Comparison of ENCODE assay signal across 9 mouse cellular contexts in the genomic region with DNA sequence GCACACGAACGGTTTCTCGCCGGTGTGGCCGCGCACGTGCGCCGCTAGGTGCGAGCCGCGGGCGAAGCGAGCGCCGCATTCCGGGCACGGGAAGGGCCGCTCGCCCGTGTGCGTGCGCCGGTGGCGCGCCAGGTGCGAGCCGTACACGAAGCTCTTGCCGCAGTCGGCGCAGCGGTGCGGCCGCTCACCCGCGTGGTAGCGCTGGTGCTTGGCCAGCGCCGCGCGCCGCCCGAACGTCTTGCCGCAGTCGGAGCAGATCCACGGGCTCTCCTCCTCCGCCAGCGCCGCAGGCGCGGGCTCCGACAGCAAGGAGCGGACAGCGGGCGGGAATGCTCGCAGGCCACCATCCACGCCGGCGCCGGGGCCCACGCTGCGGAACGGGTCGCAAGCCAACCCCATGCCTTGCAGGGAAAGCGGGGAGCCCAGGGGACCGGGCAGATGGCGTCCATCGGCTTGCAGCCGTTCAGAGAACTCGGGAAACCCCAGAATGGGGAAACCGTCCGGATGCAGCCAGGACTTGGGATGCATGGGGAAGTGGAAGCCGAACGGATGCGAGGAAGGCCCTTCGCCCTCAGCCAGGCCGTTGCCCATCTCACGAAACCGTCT. TPM values are rescaled to one million over a fixed set of nuclear protein-coding genes. Genes with fewer than 3 reads are reported as not detected.
A peak's percentile ranks its signal among the peaks of the same experiment; 100 is the strongest.
DNase-seq lines count a peak whose midpoint lies in the region; ATAC-seq and TF ChIP-seq lines count a peak whose summit lies in the region.
"Had no signal": no experiment of that assay in that cellular context is flagged by ENCODE, and none has a peak within 500 bp of the region (broad histone marks: within the 10 kb centered on the region; RNA-seq: fewer than 3 reads in every experiment).

No protein-coding gene starts in this region.

- no peak for ATAC-seq in heart, postnatal 0 days (ENCODE audit: insufficient read depth, low read depth)
- ATAC-seq in forebrain, embryonic 11.5 days (replicated peaks; ENCODE audit: low FRiP score) = no peak; the same call in 1 of the 2 replicates
- no peak for ATAC-seq in limb, embryonic 15.5 days (ENCODE audit: insufficient number of reproducible peaks, low FRiP score, low TSS enrichment, low read depth)
- ATAC-seq in monocyte, adult 5-6 weeks (replicated peaks; ENCODE audit: insufficient number of reproducible peaks, low FRiP score, low TSS enrichment, poor library complexity, severe bottlenecking) = no peak

- 0 out of 2 replicates have a peak, but pooled peaks cover 8% of the 10 kb centered on the region for H3K4me1 ChIP-seq in heart, postnatal 0 days (ENCODE audit: control insufficient read depth, insufficient read depth)
- no peaks in the 10 kb centered on the region; the same call in 1 of the 2 replicates for H3K4me1 ChIP-seq in bone marrow macrophage, adult 2 months (ENCODE audit: control insufficient read depth, insufficient read depth, low read length)
- peaks cover 13% of the 10 kb centered on the region for H3K4me1 ChIP-seq in forebrain, embryonic 11.5 days (replicated peaks; ENCODE audit: control insufficient read depth, insufficient read depth, low read length)
- peaks cover 21% of the 10 kb centered on the region for H3K4me1 ChIP-seq in limb, embryonic 15.5 days
- H3K4me1 ChIP-seq in small intestine, adult 2 months (ENCODE audit: control insufficient read depth, insufficient read depth, insufficient read length, low read length) = peaks cover 3% of the 10 kb centered on the region; the same call in 1 of the 2 replicates

- intact Hi-C loops in heart, postnatal 36 days (cut with DNase I) = no loop called here

- TF ChIP-seq POLR2A in bone marrow macrophage, adult 2 months (IDR thresholded peaks at IDR 0.05; ENCODE audit: borderline replicate concordance, low read depth, low read length) = no peak
- TF ChIP-seq POLR2A in small intestine, adult 2 months (IDR thresholded peaks at IDR 0.05; ENCODE audit: low read depth, low read length) = no peak

- H3K9me3 ChIP-seq in heart, postnatal 0 days (replicated peaks; ENCODE audit: control insufficient read depth, low read length) = no peaks in the 10 kb centered on the region
- H3K9me3 ChIP-seq in forebrain, embryonic 11.5 days (ENCODE audit: control insufficient read depth, low read length) = no peaks in the 10 kb centered on the region
- no peaks in the 10 kb centered on the region for H3K9me3 ChIP-seq in limb, embryonic 15.5 days

- H3K36me3 ChIP-seq in heart, postnatal 0 days (replicated peaks; ENCODE audit: control insufficient read depth, insufficient read depth, low read length) = peaks cover 25% of the 10 kb centered on the region
- peaks cover 4% of the 10 kb centered on the region; the same call in 1 of the 2 replicates for H3K36me3 ChIP-seq in forebrain, embryonic 11.5 days (ENCODE audit: control insufficient read depth, insufficient read depth, low read length)
- peaks cover 46% of the 10 kb centered on the region for H3K36me3 ChIP-seq in limb, embryonic 15.5 days
- 0 out of 2 replicates have a peak, but pooled peaks cover 3% of the 10 kb centered on the region for H3K36me3 ChIP-seq in small intestine, adult 2 months (ENCODE audit: control insufficient read depth, insufficient read depth, low read length)

- H3K9ac ChIP-seq in heart, postnatal 0 days (replicated peaks; ENCODE audit: low read depth, low read length) = no peak overlapping the region
- H3K9ac ChIP-seq in forebrain, embryonic 11.5 days (ENCODE audit: low read length) = no peak overlapping the region
- H3K9ac ChIP-seq in limb, embryonic 15.5 days = no peak overlapping the region

- peak overlapping the region; percentile 51 for H3K4me3 ChIP-seq in heart, postnatal 0 days (ENCODE audit: low read depth, low read length)
- H3K4me3 ChIP-seq in bone marrow macrophage, adult 2 months (ENCODE audit: insufficient read depth, low read length) = peak overlapping the region; percentile 53
- peak overlapping the region; percentile 33 for H3K4me3 ChIP-seq in forebrain, embryonic 11.5 days (ENCODE audit: low read depth, low read length)
- H3K4me3 ChIP-seq in limb, embryonic 15.5 days = peak overlapping the region; percentile 42
- H3K4me3 ChIP-seq in small intestine, adult 2 months (ENCODE audit: low read depth, low read length) = peak overlapping the region; percentile 19

- no peak for DNase-seq in heart, postnatal 0 days (ENCODE audit: low spot score)
- DNase-seq in heart, postnatal 36 days = no peak
- DNase-seq in forebrain, embryonic 11.5 days (ENCODE audit: low spot score) = peak; percentile 69
- DNase-seq in kidney, adult 18-20 months = no peak

- 10% methylated on average over 78 of the region's 81 CpGs for WGBS in heart, postnatal 0 days
- 3% methylated on average over 74 of the region's 81 CpGs for WGBS in forebrain, embryonic 11.5 days
- WGBS in limb, embryonic 15.5 days = 7% methylated on average over 71 of the region's 81 CpGs
- WGBS in small intestine, adult 2 months = 45% methylated on average over 81 of the region's 81 CpGs

- H3K27me3 ChIP-seq in heart, postnatal 0 days (ENCODE audit: control insufficient read depth, insufficient read depth, low read length) = peaks cover 56% of the 10 kb centered on the region
- peaks cover 63% of the 10 kb centered on the region for H3K27me3 ChIP-seq in forebrain, embryonic 11.5 days (ENCODE audit: control insufficient read depth, insufficient read depth, low read length)
- H3K27me3 ChIP-seq in limb, embryonic 15.5 days = peaks cover 78% of the 10 kb centered on the region
- H3K27me3 ChIP-seq in small intestine, adult 2 months (ENCODE audit: control insufficient read depth, insufficient read depth, low read length) = peaks cover 16% of the 10 kb centered on the region

- no peak overlapping the region for H3K27ac ChIP-seq in heart, postnatal 0 days (ENCODE audit: low read depth)
- no peak overlapping the region for H3K27ac ChIP-seq in bone marrow macrophage, adult 2 months (ENCODE audit: insufficient read depth, low read depth, low read length)
- H3K27ac ChIP-seq in forebrain, embryonic 11.5 days (ENCODE audit: low read depth, low read length) = no peak overlapping the region
- H3K27ac ChIP-seq in limb, embryonic 15.5 days = no peak overlapping the region
- H3K27ac ChIP-seq in small intestine, adult 2 months (ENCODE audit: insufficient read depth, low read depth, low read length) = no peak overlapping the region
- H3K27ac ChIP-seq: layer of hippocampus, adult 2 months had no signal

- peak overlapping the region; percentile 79 for H3K4me2 ChIP-seq in heart, postnatal 0 days (ENCODE audit: low read depth, low read length)
- peak overlapping the region; percentile 50 for H3K4me2 ChIP-seq in forebrain, embryonic 11.5 days (ENCODE audit: low read depth, low read length, severe bottlenecking)
- peak overlapping the region; percentile 73 for H3K4me2 ChIP-seq in limb, embryonic 15.5 days

- no peak for TF ChIP-seq CTCF in heart, postnatal 0 days (IDR thresholded peaks at IDR 0.05; ENCODE audit: low read depth)
- no peak for TF ChIP-seq CTCF in bone marrow macrophage, adult 2 months (IDR thresholded peaks at IDR 0.05; ENCODE audit: low read depth, low read length)
- no peak for TF ChIP-seq CTCF in small intestine, adult 2 months (IDR thresholded peaks at IDR 0.05; ENCODE audit: extremely low read depth, insufficient read length, insufficient replicate concordance, low read depth, low read length)

- no peak for TF ChIP-seq EP300 in heart, postnatal 0 days (IDR thresholded peaks at IDR 0.05; ENCODE audit: low read depth)

RNA-seq across cellular contexts. Expression of gene Zfp316, which starts 15.8 kb away (rescaled TPM):
- total RNA-seq in heart, postnatal 0 days (2014; rRNA removed; ENCODE audit: low replicate concordance) = 7.0 and 8.2 TPM in 2 replicates
- 1.2 and 1.3 TPM in 2 replicates for polyA plus RNA-seq in heart, postnatal 0 days (2015; fragmentation: Nextera tagmentation; extraction: Ambion mirVana)
- 1 to 10 TPM; 5.1 to 6.0 TPM for total RNA-seq in heart, postnatal 36 days (2021)
- 1.7 and 2.9 TPM in 2 replicates for polyA plus RNA-seq in bone marrow macrophage, adult 2 months (2012; ENCODE audit: insufficient read depth, insufficient read length, missing spikeins)
- 3.5 and 4.2 TPM in 2 replicates for polyA plus RNA-seq in forebrain, embryonic 11.5 days (2014; fragmentation: Nextera tagmentation; extraction: Ambion mirVana)
- polyA plus RNA-seq in limb, embryonic 15.5 days (2015; fragmentation: Nextera tagmentation; extraction: Ambion mirVana) = 3.1 and 3.6 TPM in 2 replicates
- 3.5 and 5.6 TPM in 2 replicates for polyA plus RNA-seq in small intestine, adult 2 months (2012; rRNA removed)
- total RNA-seq in monocyte, adult 5-6 weeks (2017) = 1.4 to 2.9 TPM (median 1.9 TPM) in 3 replicates

RNA-seq across cellular contexts. Expression of gene Zfp12, which starts 19.0 kb away (rescaled TPM):
- 7.8 and 12.1 TPM in 2 replicates for total RNA-seq in heart, postnatal 0 days (2014; rRNA removed; ENCODE audit: low replicate concordance)
- 3.6 and 4.0 TPM in 2 replicates for polyA plus RNA-seq in heart, postnatal 0 days (2015; fragmentation: Nextera tagmentation; extraction: Ambion mirVana)
- total RNA-seq in heart, postnatal 36 days (2021) = 1 to 10 TPM; 8.5 to 8.6 TPM
- polyA plus RNA-seq in bone marrow macrophage, adult 2 months (2012; ENCODE audit: insufficient read depth, insufficient read length, missing spikeins) = 8.8 and 10.2 TPM in 2 replicates
- polyA plus RNA-seq in forebrain, embryonic 11.5 days (2014; fragmentation: Nextera tagmentation; extraction: Ambion mirVana) = 30.4 and 31.0 TPM in 2 replicates
- polyA plus RNA-seq in limb, embryonic 15.5 days (2015; fragmentation: Nextera tagmentation; extraction: Ambion mirVana) = 14.8 and 17.0 TPM in 2 replicates
- polyA plus RNA-seq in small intestine, adult 2 months (2012; rRNA removed) = 2.4 and 2.6 TPM in 2 replicates
- total RNA-seq in monocyte, adult 5-6 weeks (2017) = 17.0 to 19.7 TPM (median 17.2 TPM) in 3 replicates

RNA-seq across cellular contexts. Expression of gene Spdye4a, which starts 27.3 kb away (rescaled TPM):
- not detected in 2 replicates for total RNA-seq in heart, postnatal 0 days (2014; rRNA removed; ENCODE audit: low replicate concordance)
- not detected in 2 replicates for polyA plus RNA-seq in heart, postnatal 0 days (2015; fragmentation: Nextera tagmentation; extraction: Ambion mirVana)
- not detected for total RNA-seq in heart, postnatal 36 days (2021)
- polyA plus RNA-seq in bone marrow macrophage, adult 2 months (2012; ENCODE audit: insufficient read depth, insufficient read length, missing spikeins) = not detected in 2 replicates
- not detected in 2 replicates for polyA plus RNA-seq in forebrain, embryonic 11.5 days (2014; fragmentation: Nextera tagmentation; extraction: Ambion mirVana)
- polyA plus RNA-seq in limb, embryonic 15.5 days (2015; fragmentation: Nextera tagmentation; extraction: Ambion mirVana) = not detected in 2 replicates
- polyA plus RNA-seq in small intestine, adult 2 months (2012; rRNA removed) = not detected in 2 replicates
- total RNA-seq in monocyte, adult 5-6 weeks (2017) = not detected in 3 replicates
- total RNA-seq: layer of hippocampus, adult 2 months had no signal

RNA-seq across cellular contexts. Expression of gene Zfp853, which starts 39.4 kb away (rescaled TPM):
- 3.3 TPM in 1 of 2 replicates, not detected in the other for total RNA-seq in heart, postnatal 0 days (2014; rRNA removed; ENCODE audit: low replicate concordance)
- polyA plus RNA-seq in heart, postnatal 0 days (2015; fragmentation: Nextera tagmentation; extraction: Ambion mirVana) = 0.04 TPM in 1 of 2 replicates, not detected in the other
- total RNA-seq in heart, postnatal 36 days (2021) = under 1 TPM; 0.08 to 0.19 TPM
- polyA plus RNA-seq in bone marrow macrophage, adult 2 months (2012; ENCODE audit: insufficient read depth, insufficient read length, missing spikeins) = not detected in 2 replicates
- not detected in 2 replicates for polyA plus RNA-seq in forebrain, embryonic 11.5 days (2014; fragmentation: Nextera tagmentation; extraction: Ambion mirVana)
- 0.10 and 0.18 TPM in 2 replicates for polyA plus RNA-seq in limb, embryonic 15.5 days (2015; fragmentation: Nextera tagmentation; extraction: Ambion mirVana)
- 0.34 and 0.35 TPM in 2 replicates for polyA plus RNA-seq in small intestine, adult 2 months (2012; rRNA removed)
- total RNA-seq in monocyte, adult 5-6 weeks (2017) = not detected in 3 replicates
